Mouse (Mus musculus) E14TG2a.4 (cell line): Measurements from ENCODE around the gene Abcd1.

Source experiments
- CTCF ChIP-seq: conservative IDR thresholded peaks from 2 replicates; pipeline ENCODE4 v1.5.1; 2014; ENCODE audit warnings: low read length
- NANOG ChIP-seq: IDR thresholded peaks from 2 replicates; pipeline ENCODE4 v1.6.1; 2014; ENCODE audit warnings: borderline replicate concordance, low read length, mixed read lengths
- POU5F1 ChIP-seq: IDR thresholded peaks from 2 replicates; pipeline ENCODE4 v1.6.1; 2014; ENCODE audit warnings: low read length, borderline replicate concordance

GRCm38 (mm10) chrX:73718271-73718670 is 1.9 kb downstream of the Abcd1 start:
- TF ChIP-seq CTCF: no peak
- TF ChIP-seq POU5F1: no peak
- no peak for TF ChIP-seq NANOG
